Mouse (Mus musculus): Measurements from ENCODE around the gene Olfr270. TPM values are rescaled to one million over a fixed set of nuclear protein-coding genes. Genes with fewer than 3 reads are reported as not detected.

Olfr270 gene
- polyA plus RNA-seq (2014; fragmentation: Illumina TruSeq; extraction: RNeasy Lipid Tissue Mini Kit (QIAGEN cat#74804)): not detected

DNA sequence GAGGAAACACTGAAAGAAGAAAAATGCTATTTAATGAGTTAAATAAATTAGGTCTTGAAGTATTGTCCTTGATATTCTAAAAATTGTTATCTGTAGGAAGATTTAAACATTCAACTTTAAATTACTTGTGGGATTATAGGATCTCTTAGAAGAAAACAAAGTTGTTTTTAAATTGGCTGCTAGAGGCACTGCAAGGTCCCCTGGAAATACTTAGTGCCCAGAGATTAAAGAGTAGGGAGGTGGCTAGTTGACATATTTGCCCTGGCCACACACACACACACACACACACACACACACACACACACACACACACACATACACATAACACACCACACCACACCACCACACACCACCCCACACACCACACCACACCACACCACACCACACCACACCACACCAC is at the start of gene Olfr270:
Olfr270 (plus strand) TSS at position 301 of the 400 bp plus-strand sequence.

DNA sequence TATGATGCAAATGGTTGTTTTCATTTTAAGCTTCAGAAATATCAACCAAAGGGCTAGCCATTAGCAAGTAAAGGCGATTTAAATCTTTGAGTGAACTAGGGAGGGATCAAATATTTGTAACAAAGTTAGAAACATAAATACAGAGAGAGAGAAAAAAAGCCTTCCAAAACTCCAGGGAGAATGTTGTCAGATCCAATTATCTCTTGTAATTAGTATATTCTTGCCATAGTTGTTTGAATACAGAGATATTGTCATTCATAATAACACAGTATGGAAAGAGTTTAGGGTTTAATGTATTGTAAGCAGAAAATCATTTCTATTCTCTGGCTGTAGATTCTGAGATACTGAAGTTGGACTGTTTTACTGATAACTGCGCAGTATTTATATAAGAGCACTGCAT is 45.3 kb upstream of the Olfr270 start, which contains the start of gene Olfr272:
Olfr272 (minus strand) TSS at position 101 of the 400 bp plus-strand sequence.

DNA sequence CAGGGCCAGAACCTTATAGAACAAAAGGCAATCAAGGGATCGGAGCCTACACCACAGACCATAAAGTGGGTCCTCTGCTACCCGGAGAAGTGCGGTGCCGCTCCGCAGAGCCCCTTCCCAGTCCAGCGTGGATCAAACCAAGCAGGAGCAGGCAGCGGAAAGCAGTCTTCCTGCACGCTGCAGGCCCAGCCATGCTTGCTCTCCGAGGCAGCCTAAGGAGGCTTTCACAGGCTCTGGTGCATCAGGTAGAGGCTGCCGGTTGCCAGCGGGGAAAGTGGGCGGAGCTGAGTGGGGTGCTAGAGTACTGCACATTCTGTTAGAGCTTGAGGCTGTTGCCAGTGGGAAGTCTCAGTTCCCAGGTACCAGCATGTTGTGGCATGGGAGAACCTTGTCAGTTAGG is 24.9 kb downstream of the Olfr270 start, which contains the start of gene Nipsnap3a:
Nipsnap3a (plus strand) TSS at position 25 of the 400 bp plus-strand sequence.

DNA sequence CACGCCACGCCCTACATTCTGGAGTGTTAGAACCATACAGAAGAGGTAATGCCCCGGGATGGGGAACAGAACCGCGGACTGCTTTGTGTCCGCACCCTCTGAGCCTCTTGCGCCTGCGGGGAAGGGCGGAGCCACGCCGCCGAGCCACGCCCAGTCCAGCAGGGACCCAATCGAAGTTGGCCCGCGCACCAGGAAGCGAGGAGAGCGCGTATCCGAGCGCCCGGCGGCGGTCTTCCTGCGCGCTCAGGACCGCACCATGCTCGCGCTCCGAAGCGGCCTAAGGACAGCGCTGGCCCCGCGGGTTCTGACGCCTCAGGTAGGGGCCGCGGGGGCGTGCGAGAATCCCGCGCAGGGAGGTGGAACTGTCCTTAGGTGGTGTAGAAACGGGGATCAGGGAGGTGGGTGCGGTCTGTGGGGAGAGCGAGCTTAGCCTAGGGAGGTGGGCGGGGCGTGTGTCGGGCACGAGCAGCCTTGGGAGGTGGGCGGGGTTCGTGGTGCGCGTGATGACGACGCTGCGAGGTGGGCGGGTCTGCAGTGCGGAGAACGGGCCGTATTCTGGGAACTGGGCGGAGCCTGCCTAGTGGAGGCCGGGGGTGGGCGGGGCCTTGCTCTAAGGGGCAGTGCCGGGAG is 47.5 kb downstream of the Olfr270 start, which contains the start of gene Nipsnap3b:
Nipsnap3b (plus strand) TSS at position 149 of the 630 bp plus-strand sequence.

Other genes with a start within 250 kb of the Olfr270 start
- not detected for gene Olfr275, start 149.9 kb upstream of the Olfr270 start, polyA plus RNA-seq (2014; fragmentation: Illumina TruSeq; extraction: RNeasy Lipid Tissue Mini Kit (QIAGEN cat#74804))
- not detected for gene Olfr273, start 105.3 kb upstream of the Olfr270 start, polyA plus RNA-seq (2014; fragmentation: Illumina TruSeq; extraction: RNeasy Lipid Tissue Mini Kit (QIAGEN cat#74804))
- not detected for gene Olfr272, start 45.4 kb upstream of the Olfr270 start, polyA plus RNA-seq (2014; fragmentation: Illumina TruSeq; extraction: RNeasy Lipid Tissue Mini Kit (QIAGEN cat#74804))
- not detected for gene Nipsnap3a, start 24.7 kb downstream of the Olfr270 start, polyA plus RNA-seq (2014; fragmentation: Illumina TruSeq; extraction: RNeasy Lipid Tissue Mini Kit (QIAGEN cat#74804))
- gene Nipsnap3b, start 47.3 kb downstream of the Olfr270 start, polyA plus RNA-seq (2014; fragmentation: Illumina TruSeq; extraction: RNeasy Lipid Tissue Mini Kit (QIAGEN cat#74804)): 64.7 TPM
- gene Abca1, start 195.3 kb downstream of the Olfr270 start, polyA plus RNA-seq (2014; fragmentation: Illumina TruSeq; extraction: RNeasy Lipid Tissue Mini Kit (QIAGEN cat#74804)): 351 TPM